Mouse (Mus musculus): ENCODE data around the gene Col15a1. TPM values are rescaled to one million over a fixed set of nuclear protein-coding genes. Genes with fewer than 3 reads are reported as not detected.
A peak's percentile ranks its signal among the peaks of the same experiment; 100 is the strongest.

Col15a1 gene
- polyA plus RNA-seq, 1 experiment from 2014 or later = 0.57 TPM

GRCm38 (mm10) chr4:47284874-47285273 is 76.9 kb downstream of the Col15a1 start:
- Histone ChIP-seq H3K4me1 (ENCODE audit: control insufficient read depth, low read depth, low read length) (peaks cover 3% of the 10 kb centered on the region), H3K4me2 (ENCODE audit: low read depth, low read length) (no peak overlapping the region), H3K27ac (ENCODE audit: low read length) (no peak overlapping the region), H3K9me3 (replicated peaks; ENCODE audit: control insufficient read depth, low read length) (no peaks in the 10 kb centered on the region), H3K9ac (ENCODE audit: low read depth, low read length) (no peak overlapping the region), H3K4me3 (ENCODE audit: low read depth, low read length) (no peak overlapping the region), H3K36me3 (ENCODE audit: control insufficient read depth, insufficient read depth) (no peaks in the 10 kb centered on the region), H3K27me3 (ENCODE audit: control insufficient read depth, insufficient read depth, low read depth, low read length) (no peaks in the 10 kb centered on the region)
- no peak for ATAC-seq (ENCODE audit: low read depth)
- WGBS (ENCODE audit: insufficient replicate concordance) = 31% methylated on average over 9 of the region's 9 CpGs

- Histone ChIP-seq H3K27ac (ENCODE audit: low read length) (no peak overlapping the region), H3K36me3 (ENCODE audit: control insufficient read depth, insufficient read depth) (no peaks in the 10 kb centered on the region), H3K4me3 (ENCODE audit: low read depth, low read length) (no peak overlapping the region), H3K4me1 (ENCODE audit: control insufficient read depth, low read depth, low read length) (peaks cover 3% of the 10 kb centered on the region), H3K9ac (ENCODE audit: low read depth, low read length) (no peak overlapping the region), H3K4me2 (ENCODE audit: low read depth, low read length) (no peak overlapping the region), H3K27me3 (ENCODE audit: control insufficient read depth, insufficient read depth, low read depth, low read length) (no peaks in the 10 kb centered on the region), H3K9me3 (replicated peaks; ENCODE audit: control insufficient read depth, low read length) (no peaks in the 10 kb centered on the region)
- no peak for ATAC-seq (ENCODE audit: low read depth)
- WGBS (ENCODE audit: insufficient replicate concordance) = 67% methylated on average over 3 of the region's 3 CpGs
These were observed 78.7 kb downstream of the Col15a1 start for GRCm38 (mm10) chr4:47286599-47287147.

- no peak overlapping the region for H3K27ac ChIP-seq (ENCODE audit: low read length)
- H3K36me3 ChIP-seq (ENCODE audit: control insufficient read depth, insufficient read depth) = no peaks in the 10 kb centered on the region
- no peaks in the 10 kb centered on the region for H3K9me3 ChIP-seq (replicated peaks; ENCODE audit: control insufficient read depth, low read length)
- 53% methylated on average over 4 of the region's 4 CpGs for WGBS (ENCODE audit: insufficient replicate concordance)
- H3K4me3 ChIP-seq (ENCODE audit: low read depth, low read length) = no peak overlapping the region
- no peak overlapping the region for H3K9ac ChIP-seq (ENCODE audit: low read depth, low read length)
- peaks cover 3% of the 10 kb centered on the region for H3K4me1 ChIP-seq (ENCODE audit: control insufficient read depth, low read depth, low read length)
- H3K27me3 ChIP-seq (ENCODE audit: control insufficient read depth, insufficient read depth, low read depth, low read length) = no peaks in the 10 kb centered on the region
- no peak overlapping the region for H3K4me2 ChIP-seq (ENCODE audit: low read depth, low read length)
- no peak for ATAC-seq (ENCODE audit: low read depth)
These were observed 79.5 kb downstream of the Col15a1 start for GRCm38 (mm10) chr4:47287468-47287867.

- H3K9me3 ChIP-seq (replicated peaks; ENCODE audit: control insufficient read depth, low read length) = no peaks in the 10 kb centered on the region
- H3K9ac ChIP-seq (ENCODE audit: low read depth, low read length) = no peak overlapping the region
- no peaks in the 10 kb centered on the region for H3K27me3 ChIP-seq (ENCODE audit: control insufficient read depth, insufficient read depth, low read depth, low read length)
- 66% methylated on average over 4 of the region's 4 CpGs for WGBS (ENCODE audit: insufficient replicate concordance)
- H3K4me2 ChIP-seq (ENCODE audit: low read depth, low read length) = no peak overlapping the region
- H3K4me1 ChIP-seq (ENCODE audit: control insufficient read depth, low read depth, low read length) = peaks cover 7% of the 10 kb centered on the region
- H3K36me3 ChIP-seq (ENCODE audit: control insufficient read depth, insufficient read depth) = no peaks in the 10 kb centered on the region
- no peak overlapping the region for H3K27ac ChIP-seq (ENCODE audit: low read length)
- no peak overlapping the region for H3K4me3 ChIP-seq (ENCODE audit: low read depth, low read length)
- no peak for ATAC-seq (ENCODE audit: low read depth)
These were observed 80.3 kb downstream of the Col15a1 start for GRCm38 (mm10) chr4:47288306-47288705.

GRCm38 (mm10) chr4:47289526-47289925 is 81.6 kb downstream of the Col15a1 start:
- Histone ChIP-seq H3K9me3 (replicated peaks; ENCODE audit: control insufficient read depth, low read length) (no peaks in the 10 kb centered on the region), H3K9ac (ENCODE audit: low read depth, low read length) (no peak overlapping the region), H3K4me1 (ENCODE audit: control insufficient read depth, low read depth, low read length) (peaks cover 19% of the 10 kb centered on the region), H3K36me3 (ENCODE audit: control insufficient read depth, insufficient read depth) (no peaks in the 10 kb centered on the region), H3K4me2 (ENCODE audit: low read depth, low read length) (no peak overlapping the region), H3K27me3 (ENCODE audit: control insufficient read depth, insufficient read depth, low read depth, low read length) (no peaks in the 10 kb centered on the region), H3K27ac (ENCODE audit: low read length) (no peak overlapping the region), H3K4me3 (ENCODE audit: low read depth, low read length) (no peak overlapping the region)
- 75% methylated on average over 3 of the region's 3 CpGs for WGBS (ENCODE audit: insufficient replicate concordance)
- ATAC-seq (ENCODE audit: low read depth) = no peak

GRCm38 (mm10) chr4:47290448-47290847 is 82.5 kb downstream of the Col15a1 start:
- H3K4me1 ChIP-seq (ENCODE audit: control insufficient read depth, low read depth, low read length) = peaks cover 25% of the 10 kb centered on the region
- no peaks in the 10 kb centered on the region for H3K36me3 ChIP-seq (ENCODE audit: control insufficient read depth, insufficient read depth)
- H3K9ac ChIP-seq (ENCODE audit: low read depth, low read length) = no peak overlapping the region
- no peak overlapping the region for H3K4me3 ChIP-seq (ENCODE audit: low read depth, low read length)
- no peak overlapping the region for H3K4me2 ChIP-seq (ENCODE audit: low read depth, low read length)
- no peak for ATAC-seq (ENCODE audit: low read depth)
- H3K27ac ChIP-seq (ENCODE audit: low read length) = no peak overlapping the region
- 29% methylated on average over 2 of the region's 2 CpGs for WGBS (ENCODE audit: insufficient replicate concordance)
- no peaks in the 10 kb centered on the region for H3K9me3 ChIP-seq (replicated peaks; ENCODE audit: control insufficient read depth, low read length)
- H3K27me3 ChIP-seq (ENCODE audit: control insufficient read depth, insufficient read depth, low read depth, low read length) = no peaks in the 10 kb centered on the region

GRCm38 (mm10) chr4:47291013-47291412 is 83.1 kb downstream of the Col15a1 start:
- Histone ChIP-seq H3K4me1 (ENCODE audit: control insufficient read depth, low read depth, low read length) (peaks cover 31% of the 10 kb centered on the region), H3K4me3 (ENCODE audit: low read depth, low read length) (no peak overlapping the region), H3K36me3 (ENCODE audit: control insufficient read depth, insufficient read depth) (no peaks in the 10 kb centered on the region), H3K9ac (ENCODE audit: low read depth, low read length) (no peak overlapping the region), H3K9me3 (replicated peaks; ENCODE audit: control insufficient read depth, low read length) (no peaks in the 10 kb centered on the region), H3K4me2 (ENCODE audit: low read depth, low read length) (no peak overlapping the region), H3K27ac (ENCODE audit: low read length) (no peak overlapping the region), H3K27me3 (ENCODE audit: control insufficient read depth, insufficient read depth, low read depth, low read length) (no peaks in the 10 kb centered on the region)
- ATAC-seq (ENCODE audit: low read depth) = no peak
- 72% methylated on average over 1 of the region's 1 CpGs for WGBS (ENCODE audit: insufficient replicate concordance)

GRCm38 (mm10) chr4:47292956-47293355 is 85.0 kb downstream of the Col15a1 start:
- ATAC-seq (ENCODE audit: low read depth) = no peak
- H3K4me2 ChIP-seq (ENCODE audit: low read depth, low read length) = no peak overlapping the region
- H3K9me3 ChIP-seq (replicated peaks; ENCODE audit: control insufficient read depth, low read length) = no peaks in the 10 kb centered on the region
- no peak overlapping the region for H3K9ac ChIP-seq (ENCODE audit: low read depth, low read length)
- WGBS (ENCODE audit: insufficient replicate concordance) = 73% methylated on average over 4 of the region's 4 CpGs
- H3K27ac ChIP-seq (ENCODE audit: low read length) = no peak overlapping the region
- peaks cover 34% of the 10 kb centered on the region for H3K4me1 ChIP-seq (ENCODE audit: control insufficient read depth, low read depth, low read length)
- no peaks in the 10 kb centered on the region for H3K27me3 ChIP-seq (ENCODE audit: control insufficient read depth, insufficient read depth, low read depth, low read length)
- H3K4me3 ChIP-seq (ENCODE audit: low read depth, low read length) = no peak overlapping the region
- H3K36me3 ChIP-seq (ENCODE audit: control insufficient read depth, insufficient read depth) = no peaks in the 10 kb centered on the region

- Histone ChIP-seq H3K9ac (ENCODE audit: low read depth, low read length) (peak overlapping the region; percentile 55), H3K9me3 (replicated peaks; ENCODE audit: control insufficient read depth, low read length) (no peaks in the 10 kb centered on the region), H3K4me1 (ENCODE audit: control insufficient read depth, low read depth, low read length) (peaks cover 34% of the 10 kb centered on the region), H3K36me3 (ENCODE audit: control insufficient read depth, insufficient read depth) (no peaks in the 10 kb centered on the region), H3K4me3 (ENCODE audit: low read depth, low read length) (peak overlapping the region; percentile 31), H3K27ac (ENCODE audit: low read length) (peak overlapping the region; percentile 91), H3K27me3 (ENCODE audit: control insufficient read depth, insufficient read depth, low read depth, low read length) (no peaks in the 10 kb centered on the region), H3K4me2 (ENCODE audit: low read depth, low read length) (peak overlapping the region; percentile 65)
- ATAC-seq (ENCODE audit: low read depth) = peak; percentile 90
- 16% methylated on average over 16 of the region's 16 CpGs for WGBS (ENCODE audit: insufficient replicate concordance)
These were observed 86.0 kb downstream of the Col15a1 start for GRCm38 (mm10) chr4:47293771-47294543.
